Mouse (Mus musculus): Measurements from ENCODE around the gene Atf7ip. TPM values are rescaled to one million over a fixed set of nuclear protein-coding genes. Genes with fewer than 3 reads are reported as not detected.

Atf7ip gene
- total RNA-seq, 4 experiments from 2014 or later, result 94.0 to 124 (median 106) TPM

DNA sequence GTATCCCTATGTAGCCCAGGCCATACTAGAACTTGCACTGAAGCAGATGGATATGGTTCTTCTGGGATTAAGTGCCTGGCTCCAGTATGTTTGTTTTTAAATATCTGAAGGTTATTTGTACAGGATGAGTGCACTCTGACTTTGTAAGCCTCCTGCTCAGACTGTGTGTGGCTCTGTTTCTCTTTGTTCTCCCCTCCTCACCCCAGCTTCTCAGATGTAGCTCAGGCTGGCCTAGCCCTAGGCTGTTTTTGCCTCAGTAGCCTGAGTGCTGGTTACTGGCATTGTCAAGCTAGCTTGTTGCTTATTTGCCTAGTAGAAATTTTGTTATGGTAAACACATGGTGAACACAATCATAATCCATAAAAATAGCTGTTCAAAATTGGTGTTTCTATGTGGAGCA is 15.7 kb downstream of the Atf7ip start:
- no peak for DNase-seq (ENCODE audit: low spot score in 2 of 2)

DNA sequence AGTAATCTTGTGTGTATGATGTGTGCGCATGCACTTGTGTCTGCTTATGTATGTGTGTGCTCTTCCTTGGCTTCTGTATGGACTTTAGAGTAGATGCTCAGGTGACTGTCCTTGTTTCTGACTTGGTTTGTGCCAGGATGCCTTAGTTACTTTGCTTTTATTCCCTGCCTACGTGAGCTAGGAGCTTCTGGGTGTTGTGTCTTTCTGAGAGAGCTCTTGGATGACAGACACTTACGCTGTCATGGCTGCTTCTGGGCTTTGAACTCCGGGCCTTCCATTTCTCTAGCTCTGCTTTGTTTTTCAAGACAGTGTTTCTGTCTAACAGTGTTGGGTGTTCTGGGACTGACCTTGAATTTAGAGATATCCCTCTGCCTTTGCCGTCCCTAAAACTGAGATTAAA is 16.7 kb downstream of the Atf7ip start:
- no peak for DNase-seq (ENCODE audit: low spot score in 2 of 2)

DNA sequence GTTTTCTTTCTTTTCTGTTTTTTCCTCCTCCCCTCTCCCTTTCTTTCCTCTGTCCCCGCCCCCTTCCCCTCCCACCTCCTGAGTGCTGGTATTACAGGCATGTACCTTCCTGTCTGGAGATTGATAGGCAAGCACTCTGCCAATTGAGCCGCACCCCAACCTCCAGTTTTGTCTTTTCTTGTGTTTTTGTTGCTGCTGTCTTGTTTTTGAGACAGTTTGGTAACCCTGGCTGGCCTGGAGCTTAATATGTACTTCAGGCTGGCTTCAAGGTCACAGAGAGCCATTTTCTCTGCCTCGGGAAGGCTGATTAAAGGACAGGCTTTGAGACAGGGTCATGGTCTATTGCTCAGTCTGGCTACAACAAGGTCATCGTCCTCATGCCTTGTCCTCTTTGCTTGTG is 18.8 kb downstream of the Atf7ip start:
- no peak for DNase-seq (ENCODE audit: low spot score in 2 of 2)

DNA sequence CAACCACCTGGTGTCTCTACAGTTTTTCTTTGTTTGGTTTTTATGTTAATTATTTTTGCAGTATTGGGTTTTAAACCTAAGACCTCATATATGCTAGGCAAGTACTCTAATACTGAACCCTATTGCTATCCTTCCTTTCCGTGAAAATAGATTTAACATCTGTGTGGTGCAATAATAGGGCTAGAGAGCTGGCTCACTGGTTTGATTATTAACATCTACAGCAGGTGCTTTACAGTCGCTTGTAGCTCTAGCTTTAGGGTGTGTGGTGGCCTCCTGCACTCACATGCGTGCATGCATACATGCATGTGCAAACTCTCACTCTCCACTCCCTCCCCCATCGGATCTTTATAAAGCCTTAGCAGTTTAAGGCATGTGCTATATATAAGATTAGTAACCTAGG is 19.6 kb downstream of the Atf7ip start:
- DNase-seq (ENCODE audit: low spot score in 2 of 2), result no peak

DNA sequence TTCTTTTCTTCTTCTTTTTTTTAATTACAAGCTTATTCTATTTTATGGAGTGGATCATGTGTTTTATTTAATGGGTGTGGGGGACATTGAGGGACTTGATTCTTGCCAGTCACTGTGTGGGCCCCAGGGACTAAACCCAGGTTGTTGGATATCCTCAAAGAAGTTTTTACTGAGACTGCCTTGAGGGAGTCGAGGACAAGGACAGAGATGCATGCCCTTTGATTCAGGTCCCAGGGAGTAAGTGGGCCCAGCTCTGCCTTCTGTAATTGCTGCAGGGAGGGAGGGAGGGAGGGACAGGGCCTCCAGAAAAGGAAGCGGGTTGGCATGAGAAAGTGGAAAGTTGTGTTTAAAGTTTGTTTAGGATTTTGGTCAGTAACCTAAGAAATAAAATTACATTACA is 23.2 kb downstream of the Atf7ip start:
- DNase-seq (ENCODE audit: low spot score in 2 of 2), result no peak

DNA sequence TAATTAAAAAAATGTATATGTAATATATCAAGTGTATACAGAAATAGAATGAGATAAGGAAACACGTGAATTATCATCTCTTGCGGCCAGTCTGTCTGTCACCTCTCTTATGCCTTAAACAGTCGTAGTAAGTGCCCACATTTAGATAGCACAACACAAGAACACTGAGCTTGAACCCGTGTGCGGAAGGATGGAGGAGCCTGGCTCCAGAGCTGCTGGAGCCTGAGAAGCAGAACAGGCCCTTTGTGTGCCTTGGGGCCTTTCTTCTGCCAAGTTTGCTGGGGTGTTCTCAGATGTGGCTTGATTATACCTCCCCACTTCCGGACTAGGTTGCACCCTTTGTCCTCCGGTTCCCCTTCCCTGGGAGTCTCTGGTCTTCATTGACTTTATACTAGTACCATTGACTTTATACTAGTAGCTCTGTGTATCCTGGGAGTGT is 25.8 kb downstream of the Atf7ip start:
- no peak for DNase-seq (ENCODE audit: low spot score in 2 of 2)

DNA sequence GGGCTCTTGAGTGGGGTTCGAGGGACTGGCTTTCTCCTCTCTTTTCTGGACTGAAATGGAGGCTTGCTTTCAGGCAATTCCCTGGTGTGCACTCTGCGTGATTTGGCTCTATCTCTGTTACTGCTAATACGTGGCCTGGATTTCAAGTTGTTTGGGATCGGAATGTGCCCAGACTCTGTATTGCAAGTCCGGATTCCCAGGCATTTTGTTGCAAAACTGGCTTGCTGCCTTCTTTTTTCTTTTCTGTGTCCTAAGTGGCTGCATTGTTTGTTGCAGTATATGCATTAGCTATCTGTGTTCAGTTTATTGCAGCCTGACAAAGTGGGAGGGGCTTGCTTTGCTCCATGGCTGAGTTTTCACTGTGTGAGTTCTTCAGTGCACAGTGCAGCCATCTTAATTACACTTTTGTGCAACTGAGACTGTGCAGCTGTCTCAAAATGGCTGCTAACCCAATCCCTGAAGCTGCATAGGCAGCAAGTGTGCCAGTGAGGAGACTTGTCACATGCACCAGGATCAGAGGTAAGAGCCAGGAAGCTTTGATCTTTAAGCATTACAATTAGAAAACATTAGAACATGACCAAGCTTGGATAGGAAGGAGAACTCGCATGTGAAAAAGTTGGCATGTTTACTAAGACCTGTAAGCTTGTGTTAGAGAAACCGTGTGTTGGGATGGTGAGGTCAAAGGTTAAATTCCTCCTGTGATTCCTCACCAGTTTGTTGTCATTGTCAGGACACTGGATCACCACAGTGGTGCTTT is 26.7 kb downstream of the Atf7ip start:
- DNase-seq (ENCODE audit: low spot score in 2 of 2), result peak in 1 of 2 experiments; percentile 54

DNA sequence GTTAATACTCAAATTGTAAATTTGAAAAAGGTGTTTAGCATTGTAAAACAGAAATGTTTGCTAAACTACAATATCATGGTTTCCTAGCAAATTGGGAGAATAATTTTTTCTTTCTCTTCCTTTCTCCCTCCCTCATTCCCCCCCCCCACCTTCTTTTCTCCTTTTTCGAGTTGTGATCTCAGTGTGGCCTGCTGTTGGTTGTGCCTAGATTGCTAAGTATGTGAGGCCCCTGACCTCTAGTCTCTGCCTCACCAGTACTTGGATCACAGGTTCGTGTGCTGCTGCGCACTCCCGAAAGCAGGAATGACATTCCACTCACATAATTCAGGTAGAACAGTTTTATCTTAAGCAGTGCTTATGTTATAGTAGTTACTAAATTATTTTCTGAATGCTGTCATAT is 27.8 kb downstream of the Atf7ip start:
- no peak for DNase-seq (ENCODE audit: low spot score in 2 of 2)

DNA sequence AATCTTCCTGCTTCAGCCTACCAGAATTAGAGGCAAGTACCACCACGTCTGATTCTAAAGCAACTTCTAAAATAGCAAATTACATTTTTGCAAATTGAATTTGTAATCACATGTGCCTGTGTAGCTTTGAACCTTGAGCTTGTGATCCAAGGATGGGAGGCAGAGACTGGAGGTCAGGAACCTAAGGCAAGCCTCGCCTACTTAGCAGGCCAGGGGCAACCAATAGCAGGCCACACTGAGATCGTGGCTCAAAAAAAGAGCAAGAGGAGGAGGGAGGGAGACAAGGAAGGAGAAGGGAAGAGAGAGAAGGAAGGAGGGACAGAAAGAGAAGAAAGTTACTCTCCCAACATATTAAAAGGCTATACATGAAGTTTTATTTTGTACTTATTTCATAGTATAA is 28.5 kb downstream of the Atf7ip start:
- no peak for DNase-seq (ENCODE audit: low spot score in 2 of 2)

DNA sequence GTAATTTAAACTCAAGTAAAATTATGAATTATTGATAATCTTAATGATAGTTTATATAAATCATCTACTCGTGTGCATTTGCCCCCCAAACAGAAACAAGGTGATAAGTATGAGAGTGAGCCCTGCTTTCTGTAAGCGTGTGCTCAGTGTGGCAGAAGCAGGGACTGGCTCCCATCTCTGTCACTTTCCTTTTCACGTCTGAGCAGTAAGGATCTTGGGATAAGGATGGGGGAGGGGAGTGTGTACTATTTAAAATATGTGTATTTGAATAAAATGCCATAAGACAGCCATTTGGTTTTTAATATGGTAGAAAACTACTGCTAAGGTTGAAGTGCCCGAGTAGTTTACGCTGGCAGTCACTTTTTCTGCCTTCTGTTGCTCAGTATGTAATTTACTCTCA is 29.2 kb downstream of the Atf7ip start:
- no peak for DNase-seq (ENCODE audit: low spot score in 2 of 2)

DNA sequence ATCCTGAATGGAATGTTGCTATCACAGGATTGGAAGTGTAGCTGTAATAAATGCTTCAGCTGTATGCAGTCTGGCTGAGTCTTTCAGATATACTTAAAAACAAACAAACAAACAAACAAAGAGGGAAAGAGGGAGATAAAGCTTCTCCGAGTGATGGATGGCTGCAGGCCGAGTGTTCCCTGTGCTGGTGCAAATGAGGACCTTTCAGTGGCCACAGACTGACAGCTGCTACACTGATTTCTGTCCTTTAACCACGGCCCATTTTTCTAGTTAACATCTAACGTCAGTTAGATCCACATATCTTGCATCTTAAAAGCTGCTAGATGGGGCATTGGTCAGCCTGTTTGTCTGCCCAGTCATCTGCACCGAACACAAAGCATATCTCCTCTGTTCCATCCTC is 30.2 kb downstream of the Atf7ip start:
- DNase-seq (ENCODE audit: low spot score in 2 of 2), result no peak

DNA sequence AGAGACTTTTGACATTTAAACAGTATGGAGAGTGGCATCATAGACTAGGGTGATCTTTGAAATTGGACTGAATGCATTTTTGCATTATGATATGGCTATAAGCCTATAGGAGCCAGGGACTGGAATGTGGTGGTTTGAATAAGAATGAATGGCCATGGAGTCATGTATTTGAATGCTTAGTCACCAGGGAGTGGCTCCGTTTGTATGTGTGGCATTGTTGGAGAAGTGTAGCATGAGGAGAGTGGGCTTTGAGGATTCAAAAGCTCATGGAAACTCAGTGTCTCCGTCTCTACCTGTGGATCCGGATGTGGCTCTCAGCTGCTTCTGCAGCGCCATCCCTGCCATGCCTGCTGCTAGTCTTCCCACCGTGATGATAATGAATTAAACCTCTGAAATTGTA is 35.4 kb downstream of the Atf7ip start:
- no peak for DNase-seq (ENCODE audit: low spot score in 2 of 2)

DNA sequence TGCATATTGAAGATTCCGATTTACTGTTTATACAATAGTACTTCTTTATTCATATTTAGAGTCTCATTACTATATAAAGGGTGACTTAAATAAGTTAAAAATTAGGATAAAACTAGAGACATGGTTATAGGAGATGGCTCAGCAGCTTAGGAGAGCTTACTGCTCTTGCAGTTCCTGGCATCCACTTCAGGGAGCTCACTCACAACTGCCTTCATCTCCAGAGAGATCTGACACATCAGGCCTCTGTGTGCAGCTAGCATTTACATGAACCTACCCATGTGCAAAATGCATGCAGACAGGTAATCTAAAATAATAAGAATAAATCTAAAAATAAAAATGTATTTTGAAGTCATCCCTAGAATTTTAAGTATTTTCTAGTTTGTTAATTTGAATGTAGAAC is 36.1 kb downstream of the Atf7ip start:
- DNase-seq (ENCODE audit: low spot score in 2 of 2), result no peak

DNA sequence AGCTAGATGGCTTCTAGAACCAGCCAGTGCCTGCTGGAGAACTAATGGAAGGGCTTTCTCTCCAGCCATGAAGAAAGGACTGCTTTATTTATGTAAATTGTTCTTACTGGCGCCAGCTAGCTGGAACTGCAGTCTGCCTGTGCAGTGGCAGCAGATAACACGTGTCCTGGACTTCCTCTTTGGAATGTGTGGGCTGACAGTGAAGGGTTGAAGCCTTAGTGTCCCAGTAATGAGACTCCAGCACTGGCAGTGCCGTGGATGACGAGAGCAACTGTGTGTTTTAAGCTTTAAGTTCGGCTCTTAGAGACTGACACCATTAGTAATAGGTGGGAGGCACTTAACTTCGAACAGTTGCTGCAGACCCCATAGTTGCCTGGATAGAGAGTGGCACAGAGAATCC is 37.2 kb downstream of the Atf7ip start:
- peak in 1 of 2 experiments; percentile 65 for DNase-seq (ENCODE audit: low spot score in 2 of 2)

DNA sequence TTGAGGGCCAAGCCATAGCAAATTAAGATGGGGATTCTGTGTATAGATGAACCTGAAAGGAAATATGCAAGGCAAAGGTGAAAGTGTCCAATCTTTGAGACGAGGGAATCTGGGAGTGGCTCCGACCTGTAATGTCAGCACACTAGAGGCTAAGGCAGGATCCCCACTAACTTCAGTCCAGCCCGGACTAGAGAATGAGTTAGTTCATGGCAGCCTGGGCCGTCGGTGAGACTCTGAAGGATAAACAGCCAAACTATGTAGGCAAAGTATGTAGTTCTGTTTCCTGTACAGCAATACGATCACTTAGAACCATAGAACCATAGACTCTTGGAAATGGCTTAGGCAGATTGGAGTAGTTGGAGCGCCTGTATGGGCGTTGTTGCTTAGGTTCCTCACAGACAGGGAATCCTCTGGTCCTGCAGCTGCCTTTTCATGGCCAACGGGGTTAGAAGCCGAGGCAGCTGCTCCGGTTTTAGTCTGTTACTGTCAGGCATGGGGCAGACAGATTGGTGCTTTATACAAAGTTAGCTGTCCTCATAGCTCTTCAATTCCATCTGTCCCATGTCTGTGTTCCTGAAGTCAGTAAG is 39.4 kb downstream of the Atf7ip start:
- DNase-seq (ENCODE audit: low spot score in 2 of 2), result no peak

DNA sequence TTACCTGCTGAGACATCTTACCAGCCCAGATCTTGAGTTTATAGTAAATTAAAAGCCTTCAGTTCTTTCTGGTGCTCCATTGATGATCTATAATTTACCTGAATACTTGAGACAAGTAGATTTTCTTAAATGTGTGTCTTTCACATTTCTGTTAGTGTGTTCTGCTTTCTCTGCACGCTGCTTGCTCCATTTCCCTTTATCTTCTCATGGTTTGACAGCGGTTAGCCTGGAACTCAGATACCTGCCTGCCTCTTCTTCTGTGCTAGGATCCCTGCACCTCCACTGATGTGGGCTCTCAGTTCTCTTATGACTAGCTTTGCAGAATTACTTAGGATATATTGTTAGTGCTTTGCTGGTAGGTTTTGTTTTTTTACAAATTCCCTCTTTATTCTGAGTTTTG is 40.3 kb downstream of the Atf7ip start:
- no peak for DNase-seq (ENCODE audit: low spot score in 2 of 2)

DNA sequence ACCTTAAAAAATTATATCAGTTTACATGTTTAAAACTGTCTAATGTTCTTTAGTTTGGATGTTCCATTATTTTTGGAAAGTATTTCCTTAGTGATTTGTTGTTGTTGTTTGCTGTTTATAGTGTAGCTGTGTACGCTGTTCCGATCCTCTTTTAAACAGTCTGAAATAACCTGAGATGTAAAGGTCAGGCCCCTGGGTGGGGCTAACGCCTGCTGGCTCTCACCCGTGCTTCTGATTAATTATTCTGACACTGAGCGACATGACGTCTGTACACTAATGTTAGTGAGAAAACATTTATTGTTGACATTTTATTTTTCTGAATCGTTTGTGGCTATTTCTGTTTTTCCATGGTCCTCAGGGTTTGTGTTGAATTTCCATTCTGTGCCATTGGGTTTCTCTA is 41.0 kb downstream of the Atf7ip start:
- no peak for DNase-seq (ENCODE audit: low spot score in 2 of 2)

DNA sequence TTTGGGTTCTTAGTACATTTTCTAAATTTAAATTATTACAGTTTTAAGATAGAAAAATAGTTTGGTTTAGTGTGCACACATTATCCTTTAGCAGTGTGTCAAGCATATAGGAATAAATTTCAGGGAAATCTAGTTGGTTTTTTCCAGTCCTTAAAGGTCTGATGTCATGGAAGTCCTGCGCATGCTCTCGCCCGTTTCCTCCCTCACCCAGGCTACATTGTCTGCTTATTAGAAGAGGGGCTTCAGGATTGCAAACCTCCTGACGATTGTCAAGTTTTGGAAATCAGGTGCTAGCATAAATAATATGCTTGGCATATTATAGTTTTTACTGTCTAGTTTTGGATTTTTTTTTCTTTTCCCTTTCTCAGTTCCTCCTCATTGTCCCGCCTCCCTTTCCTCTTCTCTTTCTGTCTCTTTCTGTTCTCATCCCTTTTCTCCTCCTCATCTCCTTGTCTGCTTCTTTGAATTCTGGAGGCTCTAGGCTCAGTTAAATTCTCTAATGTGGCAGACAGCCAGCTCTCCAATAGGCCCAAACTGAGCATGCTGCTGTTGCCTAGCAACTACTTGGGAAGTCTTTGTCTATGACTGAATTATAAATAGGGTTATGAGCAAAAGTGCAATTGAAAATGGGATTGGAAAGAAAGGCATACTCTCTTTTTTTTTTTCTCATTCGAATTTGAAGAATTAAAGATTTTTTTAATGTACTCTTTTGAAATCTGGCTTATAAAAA is 42.2 kb downstream of the Atf7ip start:
- peak in 1 of 2 experiments; percentile 86 for DNase-seq (ENCODE audit: low spot score in 2 of 2)

DNA sequence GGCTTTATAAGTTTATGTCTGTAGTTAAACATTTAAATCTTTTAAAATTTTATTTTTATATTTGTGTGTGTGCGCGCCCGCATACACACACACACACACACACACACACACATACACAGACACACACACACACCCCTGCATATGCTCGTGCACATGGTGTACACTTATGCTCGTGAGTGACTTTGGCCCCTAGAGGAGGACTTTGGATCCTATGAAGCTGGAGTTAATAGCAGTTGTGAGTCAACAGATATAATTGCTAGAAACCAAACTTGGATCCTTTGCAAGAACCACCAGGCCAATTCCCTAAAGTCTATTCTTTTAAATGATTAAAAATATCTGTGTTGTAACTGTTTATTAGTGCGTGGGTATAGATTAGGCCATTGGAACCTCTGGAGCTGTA is 42.8 kb downstream of the Atf7ip start:
- no peak for DNase-seq (ENCODE audit: low spot score in 2 of 2)

DNA sequence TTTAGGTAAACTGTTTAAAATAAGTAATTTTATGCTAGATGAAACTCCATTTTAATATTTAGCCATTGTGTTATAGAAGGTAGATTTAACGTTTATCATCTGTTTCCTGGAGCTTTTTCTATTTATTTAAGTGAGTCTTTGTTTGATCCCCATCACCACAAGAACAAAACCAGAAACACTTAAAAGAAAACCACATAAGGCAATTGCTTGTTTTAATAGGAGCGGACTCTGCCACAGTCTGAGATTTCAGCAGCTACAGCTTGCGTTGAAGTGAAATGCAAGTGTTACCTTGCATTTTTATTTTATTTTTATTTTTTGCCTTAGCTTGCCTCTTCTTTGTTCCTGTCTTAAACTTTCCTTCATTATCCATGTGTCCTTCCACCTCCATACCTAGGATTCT is 43.6 kb downstream of the Atf7ip start:
- DNase-seq (ENCODE audit: low spot score in 2 of 2), result no peak

DNA sequence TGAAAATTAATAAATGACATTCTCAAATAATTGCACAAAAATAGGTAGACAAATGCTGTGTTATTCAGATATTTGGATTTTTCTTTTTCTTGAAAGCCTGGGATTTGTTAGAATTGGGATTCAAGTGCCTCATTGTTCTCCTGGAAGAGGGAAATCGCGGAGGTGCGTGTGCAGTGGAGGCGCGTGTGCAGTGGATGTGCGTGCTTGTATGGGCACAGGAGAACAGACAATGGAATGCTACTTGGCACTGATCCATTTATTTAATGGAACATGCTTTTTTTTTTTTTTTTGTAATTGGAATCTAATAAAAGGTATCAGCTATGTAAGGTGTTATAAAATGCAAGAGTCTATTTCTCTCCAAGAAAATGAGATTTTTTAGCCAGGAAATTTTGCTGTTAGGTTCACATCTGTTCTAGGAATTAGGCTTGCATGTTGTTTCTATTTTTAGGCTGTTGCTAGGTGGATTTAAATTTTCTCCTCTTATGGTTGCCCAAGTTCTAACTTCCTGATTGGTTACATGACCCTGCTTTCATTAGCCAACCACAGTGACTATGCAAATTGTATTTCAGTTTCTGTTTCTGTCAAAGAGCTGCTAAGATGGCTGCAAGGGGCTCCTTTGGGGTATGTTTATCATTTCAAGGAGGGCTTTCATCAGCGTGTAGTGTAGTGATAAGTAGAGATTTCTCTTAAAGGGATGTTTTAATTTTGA is 44.8 kb downstream of the Atf7ip start:
- DNase-seq (ENCODE audit: low spot score in 2 of 2), result no peak

DNA sequence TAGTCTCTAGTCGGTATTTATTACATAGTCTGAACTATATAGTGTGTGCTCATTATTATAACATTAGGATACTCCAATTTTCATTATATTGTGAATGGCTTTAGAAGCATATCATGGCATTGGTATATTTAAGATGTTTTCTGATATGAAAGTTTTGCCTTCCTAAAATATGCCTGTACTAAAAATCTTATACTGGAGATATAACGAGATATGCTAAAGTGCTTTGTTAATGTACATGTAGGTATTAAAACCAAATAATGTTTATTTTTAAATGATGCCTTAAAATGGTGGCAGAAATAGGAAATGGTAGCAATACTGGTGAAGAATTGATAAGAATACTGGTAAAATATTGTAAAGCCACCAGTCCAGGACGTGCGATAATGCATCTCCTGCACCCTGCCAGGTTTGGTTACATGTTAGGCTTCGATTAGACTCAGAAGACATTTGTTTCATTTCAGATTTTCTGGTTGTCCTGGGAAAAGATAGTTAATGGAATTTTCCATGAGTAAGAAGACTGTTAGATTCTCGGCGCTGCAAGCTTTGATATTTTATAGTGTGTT is 45.7 kb downstream of the Atf7ip start:
- DNase-seq (ENCODE audit: low spot score in 2 of 2), result no peak
